ENCODE assay signal across 1 mouse cellular context in the genomic region with DNA sequence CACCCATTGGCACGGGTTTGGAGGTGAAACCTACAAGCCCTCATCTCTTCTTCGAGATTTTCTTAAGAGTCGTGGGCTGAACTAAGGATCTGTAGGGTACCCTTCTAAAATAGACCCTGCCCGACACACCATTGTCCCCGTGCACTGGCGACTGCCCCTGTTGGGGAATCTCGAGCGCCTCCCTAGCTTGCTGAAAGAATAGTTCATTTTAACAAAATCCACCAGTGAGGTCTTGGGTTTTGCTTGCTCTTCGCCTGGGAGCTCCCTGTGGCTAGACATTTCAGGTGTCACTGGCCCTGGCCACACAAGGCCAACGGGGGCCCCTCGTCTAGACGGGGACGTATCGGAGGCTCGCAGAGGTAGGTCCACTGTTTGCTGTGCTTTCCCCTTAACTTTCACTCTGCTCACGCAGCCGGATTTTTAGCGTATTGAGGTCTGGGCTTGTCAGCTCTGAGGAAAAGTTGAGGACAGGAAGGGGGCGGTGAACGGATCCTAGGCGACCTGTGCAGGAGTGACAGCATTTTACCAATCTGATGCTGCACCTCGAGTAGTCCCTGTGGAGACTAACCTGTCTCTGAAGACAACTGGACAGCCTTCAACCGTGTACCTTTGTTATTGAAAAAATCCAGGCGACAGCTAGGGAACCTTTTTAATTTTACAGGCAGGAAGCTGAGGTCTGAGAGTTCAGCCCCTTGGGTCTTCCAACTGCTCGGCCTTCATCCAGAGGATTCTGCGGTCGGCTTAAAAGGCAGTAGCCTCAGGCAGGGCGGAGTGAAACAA.
TF ChIP-seq lines count a peak whose summit lies in the region.

No protein-coding gene starts in this region.

TF ChIP-seq in CH12.LX, 34 proteins besides CTCF, POLR2A, EP300 and RAD21 (continued from another document):
- TF ChIP-seq JUND (conservative IDR thresholded peaks at IDR 0.05; ENCODE audit: low read depth, low read length) (no peak), GABPA (IDR thresholded peaks at IDR 0.05; ENCODE audit: insufficient replicate concordance, low read depth, low read length) (no peak), CHD2 (IDR thresholded peaks at IDR 0.05; ENCODE audit: low read length) (peak; percentile 46; the same call in 1 of the 2 replicates), ZKSCAN1 (IDR thresholded peaks at IDR 0.05; ENCODE audit: borderline replicate concordance, low read depth, low read length) (no peak), MXI1 (IDR thresholded peaks at IDR 0.05; ENCODE audit: low read depth, low read length) (no peak), SIN3A (IDR thresholded peaks at IDR 0.05; ENCODE audit: low read length) (peak; percentile 40; the same call in 1 of the 2 replicates), CHD1 (IDR thresholded peaks at IDR 0.05; ENCODE audit: low read depth, low read length) (peak; percentile 25; the same call in 1 of the 2 replicates), ZC3H11A (IDR thresholded peaks at IDR 0.05; ENCODE audit: low read depth, low read length) (no peak)
